Mouse (Mus musculus) heart, embryonic 15.5 days (tissue): ENCODE data around the gene Gcnt2. TPM values are rescaled to one million over a fixed set of nuclear protein-coding genes. Genes with fewer than 3 reads are reported as not detected.

Experiments
- ATAC-seq: fragments of 200-750 bp; cut with Nextera tagmentation; replicated peaks from 2 replicates; pipeline ENCODE4 v1.8.0; 2017; ENCODE audit warnings: low read depth, moderate TSS enrichment; ENCODE audit not compliant: insufficient number of reproducible peaks, insufficient read depth, low FRiP score
- H3K27ac ChIP-seq: fragments of 300-500 bp; sonication (generic); 2 replicates; pipeline ENCODE4 v1.5.1; 2015; ENCODE audit warnings: mild to moderate bottlenecking, inconsistent platforms
- H3K27me3 ChIP-seq: fragments of 300-500 bp; sonication (generic); 2 replicates; pipeline ENCODE4 v1.6.1; 2015; ENCODE audit warnings: inconsistent platforms
- H3K36me3 ChIP-seq: fragments of 300-500 bp; sonication (generic); 2 replicates; pipeline ENCODE4 v1.6.1; 2015; ENCODE audit warnings: mild to moderate bottlenecking, inconsistent platforms
- H3K4me1 ChIP-seq: fragments of 300-500 bp; sonication (generic); replicated peaks from 2 replicates; pipeline ENCODE4 v1.6.1; 2015; ENCODE audit warnings: inconsistent platforms
- H3K4me2 ChIP-seq: fragments of 300-500 bp; sonication (generic); 2 replicates; pipeline ENCODE4 v1.6.1; 2015; ENCODE audit warnings: inconsistent platforms, mild to moderate bottlenecking, moderate library complexity
- H3K4me3 ChIP-seq: fragments of 300-500 bp; sonication (generic); 2 replicates; pipeline ENCODE4 v1.5.1; 2015; ENCODE audit warnings: mild to moderate bottlenecking, inconsistent platforms
- H3K9ac ChIP-seq: fragments of 300-500 bp; sonication (generic); 2 replicates; pipeline ENCODE4 v1.6.1; 2015; ENCODE audit warnings: mild to moderate bottlenecking, inconsistent platforms
- H3K9me3 ChIP-seq: fragments of 300-500 bp; sonication (generic); replicated peaks from 2 replicates; pipeline ENCODE4 v1.6.1; 2016; ENCODE audit warnings: inconsistent platforms
- WGBS: fragments of 180-500 bp; shearing (Covaris S2); methylation state at CpG from one replicate; pipeline ENCODE4 v1.1.7; 2015; ENCODE audit warnings: mixed read lengths; 5-methylcytosine and 5-hydroxymethylcytosine counted together
- microRNA-seq: library from miRNA; unstranded; fragments of <30 nt; microRNA quantifications from one replicate; pipeline ENCODE4, GENCODE M21; 2016
- polyA plus RNA-seq: library from polyadenylated mRNA; unstranded; fragments of >200 nt; fragmentation: Nextera tagmentation; extraction: Ambion mirVana; gene quantifications from 2 replicates; pipeline ENCODE4 v1.2.1, GENCODE M21; 2015

Gene Gcnt2
- polyA plus RNA-seq, 1 experiment from 2014 or later = 3.4 TPM

DNA sequence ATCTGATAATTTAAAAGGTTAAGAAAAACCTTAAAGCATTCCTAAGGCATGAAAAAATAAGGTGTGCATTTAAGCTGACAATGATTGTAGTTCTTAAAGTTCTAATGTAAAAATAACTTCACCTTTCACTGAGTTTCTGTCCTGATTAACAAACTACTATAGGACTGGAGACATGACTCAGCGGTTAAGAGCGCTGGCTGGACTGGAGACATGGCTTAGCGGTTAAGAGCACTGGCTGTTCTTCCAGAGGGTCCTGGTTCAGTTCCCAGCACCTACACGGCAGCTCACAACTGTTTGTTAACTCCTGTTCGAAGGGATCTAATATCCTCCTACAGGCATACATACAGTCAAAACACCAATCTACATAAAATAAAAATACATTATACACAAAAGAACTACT, 142.4 kb downstream of the Gcnt2 start:
- H3K4me3 ChIP-seq = peak overlapping the region; percentile 100
- H3K4me2 ChIP-seq = peak overlapping the region; percentile 92
- H3K27me3 ChIP-seq = no peaks in the 10 kb centered on the region
- H3K27ac ChIP-seq = no peak overlapping the region
- peaks cover 11% of the 10 kb centered on the region for H3K4me1 ChIP-seq
- ATAC-seq = no peak
- no peaks in the 10 kb centered on the region for H3K9me3 ChIP-seq
- H3K36me3 ChIP-seq = peaks cover 25% of the 10 kb centered on the region
- H3K9ac ChIP-seq = no peak overlapping the region
- WGBS = 79% methylated on average over 5 of the region's 5 CpGs

DNA sequence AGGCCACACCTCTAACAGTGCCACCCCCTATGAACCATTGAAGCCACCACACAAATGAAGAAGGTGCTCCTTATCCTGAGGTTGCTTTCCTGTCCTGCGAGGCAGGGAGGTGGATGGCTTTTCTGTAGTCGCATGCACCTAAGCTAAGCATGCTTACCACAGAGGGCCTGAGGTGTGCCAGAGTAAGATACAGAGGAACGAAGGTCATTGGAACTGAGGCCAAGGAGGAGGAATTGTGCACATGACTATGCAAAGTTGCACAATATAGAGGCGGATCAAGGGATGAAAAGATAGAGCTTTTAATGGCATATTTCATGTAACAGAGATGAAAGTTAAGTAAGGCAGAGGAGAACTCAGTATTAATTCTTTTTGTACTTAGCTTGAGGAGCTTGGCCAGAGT, 146.7 kb downstream of the Gcnt2 start:
- peaks cover 67% of the 10 kb centered on the region for H3K36me3 ChIP-seq

DNA sequence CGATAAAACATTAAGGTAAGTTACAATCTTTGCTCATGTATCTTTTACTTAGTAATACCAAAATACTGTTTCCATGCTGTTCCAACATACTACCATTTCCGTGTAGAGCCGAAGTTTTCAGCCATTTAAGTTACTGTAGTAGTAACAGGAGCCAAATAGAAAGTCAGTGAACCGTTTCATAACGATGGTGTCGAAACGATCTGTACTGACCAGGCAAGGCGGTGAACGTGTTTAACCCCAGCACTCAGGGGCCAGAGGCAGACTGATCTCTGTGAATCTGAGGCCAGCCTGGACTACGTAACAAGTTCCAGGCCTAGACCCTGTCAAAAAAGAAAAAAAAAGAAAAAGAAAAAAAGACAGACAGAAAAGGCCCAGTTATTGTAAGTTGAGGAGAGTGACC, 148.7 kb downstream of the Gcnt2 start:
- Histone ChIP-seq H3K4me3 (no peak overlapping the region), H3K9ac (no peak overlapping the region), H3K9me3 (no peaks in the 10 kb centered on the region), H3K4me1 (no peaks in the 10 kb centered on the region), H3K27me3 (no peaks in the 10 kb centered on the region), H3K27ac (no peak overlapping the region), H3K36me3 (peaks cover 83% of the 10 kb centered on the region), H3K4me2 (no peak overlapping the region)
- no peak for ATAC-seq
- WGBS = 94% methylated on average over 10 of the region's 10 CpGs

More for the DNA sequence above, 146.7 kb downstream of the Gcnt2 start:
- Histone ChIP-seq H3K4me1 (peaks cover 7% of the 10 kb centered on the region), H3K9me3 (no peaks in the 10 kb centered on the region), H3K27me3 (no peaks in the 10 kb centered on the region), H3K4me2 (no peak overlapping the region), H3K9ac (no peak overlapping the region), H3K4me3 (no peak overlapping the region), H3K27ac (no peak overlapping the region)
- no peak for ATAC-seq
- WGBS = 94% methylated on average over 4 of the region's 4 CpGs

DNA sequence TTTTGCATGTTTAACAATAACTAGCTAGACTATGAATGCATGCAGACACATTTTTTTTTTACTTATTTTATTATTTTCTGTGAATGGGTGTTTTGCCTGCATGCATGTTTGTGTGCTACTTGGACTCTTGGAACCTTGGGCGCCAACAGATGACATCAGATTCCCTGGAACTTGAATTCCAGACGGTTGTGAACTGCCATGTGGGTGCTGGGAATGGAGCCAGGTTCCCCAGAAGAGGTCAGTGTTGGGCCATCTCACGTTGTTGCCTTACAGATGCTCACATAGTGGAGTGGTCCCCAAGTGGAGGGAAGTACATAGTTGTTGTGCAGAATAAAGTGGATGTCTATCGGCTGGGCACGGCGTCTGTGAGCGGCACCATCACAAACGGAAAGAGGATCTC, 149.4 kb downstream of the Gcnt2 start:
- H3K4me3 ChIP-seq = no peak overlapping the region
- no peak for ATAC-seq
- WGBS = 78% methylated on average over 8 of the region's 8 CpGs
- H3K27me3 ChIP-seq = no peaks in the 10 kb centered on the region
- no peak overlapping the region for H3K27ac ChIP-seq
- H3K9ac ChIP-seq = no peak overlapping the region
- H3K36me3 ChIP-seq = peaks cover 86% of the 10 kb centered on the region
- no peaks in the 10 kb centered on the region for H3K4me1 ChIP-seq
- H3K4me2 ChIP-seq = no peak overlapping the region
- no peaks in the 10 kb centered on the region for H3K9me3 ChIP-seq

Small RNAs within 50 kb of the gene (microRNA-seq; reads per million reads assigned to microRNA genes)
- gene Mir5124a = not detected

Other genes starting within 250 kb of the Gcnt2 start
- 0.08 and 0.30 TPM in 2 replicates for gene Tfap2a, start 121.4 kb upstream of the Gcnt2 start, polyA plus RNA-seq
- gene Pak1ip1, start 141.3 kb downstream of the Gcnt2 start, polyA plus RNA-seq = 47.5 and 49.6 TPM in 2 replicates
- gene Tmem14c, start 156.5 kb downstream of the Gcnt2 start, polyA plus RNA-seq = 206 TPM in 2 replicates
- gene Mak, start 220.0 kb downstream of the Gcnt2 start, polyA plus RNA-seq = 0.04 and 0.22 TPM in 2 replicates